Mouse (Mus musculus) lung, postnatal 10 days (tissue): ENCODE results near the gene Nhs.

ENCODE experiments used
- DNase-seq: peaks from one replicate; pipeline ENCODE4 v3.0.0; 2021

Nhs gene

DNA sequence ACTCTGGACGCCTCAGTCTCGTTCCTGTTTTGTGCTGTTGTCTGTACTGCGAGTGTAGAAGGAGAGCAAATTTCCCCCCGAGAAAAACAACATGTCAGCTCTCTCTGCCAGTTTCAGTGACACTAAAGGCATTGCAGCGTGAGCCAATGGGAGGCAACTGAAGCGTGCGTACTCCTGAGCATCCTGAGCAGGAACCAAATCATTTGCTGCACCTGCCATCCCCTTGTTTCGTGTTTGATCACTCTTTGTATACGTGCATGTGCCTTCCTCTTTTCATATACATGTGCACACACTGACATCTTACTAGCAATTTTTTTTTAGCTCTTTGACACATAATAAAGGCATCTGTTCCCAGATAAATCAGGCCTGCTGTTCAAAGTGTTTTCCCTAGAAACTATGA, 142.1 kb downstream of the Nhs start:
- DNase-seq: no peak

DNA sequence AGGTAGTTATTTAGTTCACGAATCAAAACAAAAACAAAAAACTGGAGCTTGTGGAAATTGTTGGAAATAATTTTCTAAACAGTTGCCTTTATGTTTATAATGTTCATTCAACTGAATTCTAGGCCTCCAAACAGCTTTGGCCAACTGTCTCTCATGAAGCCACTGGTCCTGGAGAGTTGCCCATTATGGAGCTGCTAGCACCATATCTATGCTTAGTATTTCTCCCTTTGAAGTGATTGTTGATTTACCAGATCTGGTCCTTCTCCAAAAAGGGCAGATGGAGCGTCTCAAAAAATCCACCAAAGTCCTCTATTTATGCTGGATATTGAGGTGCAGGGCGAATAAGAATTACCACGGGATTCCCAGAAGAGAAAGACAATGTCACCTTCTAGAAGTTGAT, 147.0 kb downstream of the Nhs start:
- DNase-seq: peak; percentile 22

DNA sequence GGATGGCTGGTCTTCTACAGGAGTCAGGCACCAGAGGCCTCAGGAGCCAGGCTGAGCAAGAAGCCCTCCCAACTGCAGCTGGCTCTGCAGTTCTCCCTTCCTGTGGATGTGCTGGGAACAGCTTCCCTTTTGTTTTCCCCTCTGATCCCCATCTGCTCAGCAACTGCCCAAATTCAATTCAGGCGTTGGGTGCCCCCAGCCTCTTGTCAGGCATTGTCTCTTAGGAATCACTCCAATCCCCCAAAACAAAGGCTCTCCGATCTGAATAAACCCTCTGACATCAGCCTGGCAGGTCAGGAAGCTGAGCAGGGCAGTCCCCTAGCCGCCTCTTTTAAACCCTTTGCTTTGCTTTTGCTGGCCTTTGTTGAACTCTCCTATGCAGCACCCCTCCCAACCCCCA, 149.7 kb downstream of the Nhs start:
- DNase-seq: no peak

DNA sequence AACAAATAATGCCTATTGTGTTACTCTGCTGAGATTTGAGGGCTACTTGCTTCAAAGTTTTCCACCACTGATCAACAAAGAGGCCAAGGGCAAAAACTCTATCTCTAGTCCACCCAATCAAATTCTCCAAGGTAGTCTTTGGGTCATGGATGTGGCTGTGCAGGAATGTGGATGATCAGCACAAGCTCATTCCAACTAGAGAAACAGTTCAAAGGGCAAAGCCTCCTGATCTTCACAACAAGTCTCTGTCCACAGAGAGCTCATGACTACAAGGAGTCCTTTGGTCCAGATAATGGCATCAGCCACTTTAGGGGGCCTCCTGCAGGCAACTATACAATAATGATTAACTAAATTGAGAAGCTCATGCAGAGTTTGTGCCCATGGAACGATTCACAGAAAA, 155.7 kb downstream of the Nhs start:
- DNase-seq: no peak

DNA sequence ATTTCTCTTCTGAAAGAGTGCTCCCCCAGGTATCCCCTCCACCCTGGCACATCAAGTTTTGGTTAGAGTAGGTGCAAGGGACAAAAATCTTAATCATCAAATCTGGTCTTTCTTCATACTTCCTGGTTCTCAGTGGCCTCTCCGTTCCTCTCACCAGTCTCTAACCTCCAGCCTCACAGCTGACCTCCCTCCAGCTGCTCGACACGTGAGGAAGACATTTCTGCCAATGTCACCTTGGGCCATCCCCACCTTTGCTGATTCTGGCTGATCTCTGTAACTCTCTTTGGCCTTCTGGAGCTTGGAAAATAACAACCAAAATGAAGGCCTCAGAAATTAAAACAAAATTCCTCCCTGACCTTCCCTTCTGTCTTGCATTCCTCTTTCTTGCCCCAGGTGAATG, 160.7 kb downstream of the Nhs start:
- no peak for DNase-seq

DNA sequence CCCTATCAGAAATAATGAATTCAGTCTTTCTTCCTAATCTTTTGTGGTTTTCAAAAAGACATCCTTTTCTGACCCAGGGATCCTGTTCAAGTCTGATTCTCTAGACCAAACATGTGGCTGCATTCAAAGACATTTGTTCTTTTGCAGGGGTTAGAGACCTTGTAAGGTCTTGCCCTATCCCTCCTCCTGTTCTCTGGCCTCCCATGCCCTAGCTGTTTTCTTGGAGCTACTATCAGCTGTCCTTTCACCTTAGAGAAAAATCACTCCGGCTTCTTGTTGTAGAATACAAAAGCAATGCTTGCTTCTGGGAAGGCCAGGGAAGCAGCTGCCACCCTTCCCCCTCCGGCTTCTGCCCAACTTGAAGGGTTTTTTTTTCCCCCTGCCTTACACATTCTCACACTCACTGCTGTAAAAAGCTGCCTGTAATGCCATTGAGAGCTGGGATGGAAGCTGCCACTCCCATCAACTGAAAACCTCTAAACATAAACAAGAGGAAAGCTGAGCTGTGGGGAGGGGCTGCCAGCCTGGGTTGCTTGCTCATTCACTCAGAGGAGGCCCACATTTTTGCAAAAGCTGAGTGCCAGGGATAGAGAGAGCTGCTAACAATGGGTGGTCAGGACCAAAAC, 162.2 kb downstream of the Nhs start:
- peak; percentile 21 for DNase-seq

DNA sequence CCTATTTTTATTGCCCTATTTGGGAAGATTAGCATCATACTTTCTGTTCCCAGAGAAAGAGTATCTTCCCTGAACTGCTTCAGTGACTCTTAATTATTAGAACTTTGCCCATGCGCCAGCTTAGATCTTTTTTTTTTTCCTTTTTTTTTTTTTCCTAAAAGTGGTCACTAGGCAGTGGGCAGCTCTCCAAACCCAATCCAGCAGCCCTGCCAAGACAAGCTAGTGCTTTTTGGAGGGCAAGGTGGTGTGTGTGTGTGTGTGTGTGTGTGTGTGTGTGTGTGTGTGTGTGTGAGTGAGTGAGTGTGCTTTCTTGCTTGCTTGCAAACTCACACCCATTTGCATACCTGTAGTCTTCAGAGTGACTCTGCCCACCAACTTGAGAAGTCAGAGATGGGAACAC, 169.4 kb downstream of the Nhs start:
- no peak for DNase-seq

DNA sequence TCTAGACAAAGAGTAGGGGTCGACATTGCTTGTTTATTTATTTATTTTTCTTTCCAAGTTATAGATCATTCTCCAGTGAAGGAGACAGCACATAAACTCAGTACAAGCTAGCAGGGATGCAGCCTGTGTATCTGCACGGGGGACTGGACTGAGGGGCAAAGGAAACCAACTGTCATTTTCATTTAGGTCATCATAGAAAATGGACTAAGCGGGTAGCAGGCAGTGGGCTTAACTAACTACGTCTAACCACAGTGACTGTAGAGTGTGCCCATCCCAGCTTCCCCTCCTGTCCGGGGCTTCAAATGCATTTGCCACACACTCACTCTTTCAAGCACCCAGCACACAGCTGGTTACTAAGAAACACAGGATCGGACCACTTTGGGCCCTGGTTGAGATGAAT, 174.6 kb downstream of the Nhs start:
- no peak for DNase-seq

DNA sequence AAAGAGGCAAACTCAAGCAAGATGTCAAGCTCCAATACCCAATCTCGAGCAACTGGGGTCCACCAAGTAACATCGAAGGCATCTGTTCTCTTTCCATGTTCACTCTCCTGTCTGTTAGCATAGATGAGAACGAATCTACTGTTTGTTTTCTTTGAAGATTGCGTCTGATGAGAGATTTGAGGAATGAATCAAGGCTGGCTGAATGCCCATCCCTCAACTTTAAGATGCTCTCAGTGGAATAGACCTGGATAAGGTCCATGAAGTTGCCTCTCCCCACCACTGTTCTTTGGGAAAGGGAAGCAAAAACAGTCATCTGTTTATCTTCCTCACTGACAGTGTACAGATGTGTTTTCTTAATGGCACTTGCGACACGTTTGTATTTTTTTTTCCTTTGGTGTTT, 178.1 kb downstream of the Nhs start:
- DNase-seq: peak; percentile 18

DNA sequence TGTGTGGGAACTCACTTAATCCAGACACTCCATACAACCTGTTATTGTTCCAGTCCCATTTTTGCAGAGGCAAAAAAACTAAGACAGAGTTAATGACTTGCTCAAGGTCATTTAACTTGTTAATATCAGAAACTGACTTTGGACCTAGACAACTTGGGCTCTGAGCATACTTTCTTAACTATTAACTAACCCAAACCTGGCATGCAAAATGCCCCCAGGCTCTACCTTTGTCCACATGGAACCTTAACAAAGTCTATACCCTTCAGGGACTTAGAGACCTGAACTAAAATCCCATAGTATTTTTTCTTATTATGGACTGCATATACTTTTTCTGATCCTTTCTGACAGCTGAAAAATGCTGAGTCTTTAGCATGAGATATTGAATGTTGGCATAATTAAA, 179.6 kb downstream of the Nhs start:
- DNase-seq: no peak

DNA sequence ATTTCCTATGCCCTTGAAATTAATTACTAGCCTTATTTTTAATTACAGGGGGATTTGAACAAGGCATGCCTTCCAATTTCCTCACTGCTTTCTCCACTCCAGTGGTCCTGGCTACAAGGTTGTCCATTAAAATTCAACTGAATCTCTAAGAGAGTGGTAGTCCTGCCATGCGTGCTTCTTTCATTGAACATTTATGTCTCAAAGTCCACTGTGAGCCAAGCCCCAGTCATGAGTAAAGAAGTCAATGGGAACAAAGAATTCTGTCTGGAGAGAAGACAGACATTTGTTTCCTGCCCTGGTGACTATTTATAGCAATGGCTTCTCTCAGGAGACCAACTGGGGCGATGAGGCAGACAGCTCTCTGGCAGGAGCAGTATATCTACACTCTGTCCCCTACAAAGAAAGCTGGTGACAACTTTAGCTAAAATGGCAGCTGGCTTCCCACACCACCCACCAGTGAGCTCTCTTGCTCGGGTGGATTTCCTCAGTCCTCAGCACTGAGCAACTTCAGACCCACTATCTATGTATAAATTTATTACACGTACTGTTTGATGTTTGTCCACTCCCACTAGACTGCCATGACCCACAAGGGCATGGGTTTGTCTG, 182.2 kb downstream of the Nhs start:
- no peak for DNase-seq

DNA sequence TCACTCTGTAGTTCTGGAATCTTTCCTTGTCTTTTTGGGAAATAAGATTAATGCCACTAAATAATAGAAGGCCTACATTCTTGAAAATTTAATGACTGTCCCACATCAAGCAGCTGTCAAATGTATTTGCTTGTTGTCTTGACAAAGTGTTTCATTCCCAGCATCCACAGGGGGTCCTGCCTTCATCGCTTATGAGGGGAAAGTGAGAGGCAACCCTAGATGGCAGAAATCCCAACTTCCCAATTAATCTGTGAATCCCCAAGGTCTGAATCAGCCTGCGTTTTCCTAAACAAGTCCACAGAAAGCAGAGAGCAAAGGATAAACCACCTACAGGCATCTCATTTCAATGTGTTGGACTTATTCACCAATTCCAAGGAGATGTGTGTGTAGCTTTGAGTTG, 183.2 kb downstream of the Nhs start:
- no peak for DNase-seq

DNA sequence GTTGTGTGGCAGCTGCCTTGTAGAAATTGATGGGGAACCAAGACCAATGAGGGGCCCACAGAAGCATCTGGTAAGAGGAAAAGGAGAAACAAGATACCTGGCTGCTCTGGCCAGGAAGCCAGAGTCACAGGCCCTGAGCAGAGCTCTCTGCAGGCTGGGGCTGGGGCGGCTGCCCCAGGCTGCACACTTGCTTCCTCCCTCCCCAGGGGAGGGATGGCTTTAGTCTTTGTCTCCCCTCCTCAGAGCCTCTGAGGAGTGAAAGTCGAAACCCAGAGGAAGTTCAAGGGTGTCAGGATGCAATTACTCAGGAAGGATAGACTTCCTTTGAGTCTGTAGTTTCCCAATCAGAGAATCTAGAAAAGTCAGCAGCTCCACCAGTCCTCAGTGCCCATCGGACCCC, 186.0 kb downstream of the Nhs start:
- no peak for DNase-seq

DNA sequence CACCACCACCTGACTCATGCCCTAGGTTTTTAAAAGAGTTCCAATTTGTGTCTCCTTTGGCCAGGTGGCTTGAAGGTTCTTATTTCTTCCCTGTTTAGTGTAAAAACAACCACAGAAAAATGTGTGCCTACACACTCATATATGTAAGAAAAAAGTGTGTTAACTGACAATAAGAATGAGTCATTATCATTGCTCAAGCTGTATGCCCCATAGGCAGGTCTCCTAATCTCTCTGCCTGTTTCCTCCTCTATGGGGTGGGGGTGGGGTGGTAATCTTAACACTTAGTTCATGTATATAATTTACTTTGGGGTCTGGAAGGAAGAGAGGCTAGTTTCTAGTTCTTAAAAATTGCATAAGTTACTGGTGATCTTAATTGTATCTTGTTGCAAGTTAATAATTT, 186.8 kb downstream of the Nhs start:
- DNase-seq: no peak

DNA sequence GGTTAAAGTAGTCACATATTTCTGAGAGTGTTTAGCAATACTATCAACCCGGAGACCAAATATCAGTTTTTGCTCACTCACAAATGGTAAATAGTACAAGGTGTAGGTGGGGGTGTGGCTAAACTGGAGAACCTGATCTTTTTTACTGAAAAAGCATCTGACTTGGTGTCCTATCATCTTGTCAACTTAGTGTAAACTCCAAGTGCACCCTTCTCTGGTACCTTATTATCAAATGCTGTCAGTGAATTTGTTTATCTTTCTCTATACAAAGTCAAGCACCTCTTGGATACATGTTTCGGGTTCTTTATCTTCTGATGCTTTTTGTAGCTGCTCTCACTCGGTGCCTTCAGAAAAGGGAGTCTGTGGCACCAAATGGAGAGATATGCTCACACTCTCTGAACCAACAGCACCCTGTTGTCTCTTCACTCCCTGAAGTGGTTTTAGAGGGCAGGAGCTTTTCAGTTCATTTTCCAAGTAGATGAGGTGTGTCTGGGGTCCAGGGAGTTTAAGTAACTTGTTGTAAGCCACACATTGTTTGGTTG, 187.5 kb downstream of the Nhs start:
- DNase-seq: no peak

DNA sequence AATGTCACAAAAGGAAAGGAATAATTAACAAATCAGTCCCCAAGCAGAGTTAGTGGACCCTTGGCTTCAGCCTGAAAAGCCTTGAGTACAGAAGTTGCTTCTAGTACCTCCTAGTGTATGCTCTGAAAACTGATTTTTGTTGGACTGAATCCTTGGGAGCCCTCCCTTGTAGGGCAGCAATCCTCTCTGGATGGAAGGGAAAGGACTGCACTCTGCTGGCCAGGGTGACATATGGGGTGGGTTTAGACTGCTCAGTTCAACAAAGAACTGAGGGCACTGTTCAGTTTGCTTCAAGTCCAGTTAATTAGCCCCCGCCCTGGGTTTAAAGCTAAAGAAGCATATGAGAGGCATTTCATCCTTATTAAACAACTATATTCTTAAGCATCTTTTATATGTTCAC, 188.4 kb downstream of the Nhs start:
- no peak for DNase-seq

DNA sequence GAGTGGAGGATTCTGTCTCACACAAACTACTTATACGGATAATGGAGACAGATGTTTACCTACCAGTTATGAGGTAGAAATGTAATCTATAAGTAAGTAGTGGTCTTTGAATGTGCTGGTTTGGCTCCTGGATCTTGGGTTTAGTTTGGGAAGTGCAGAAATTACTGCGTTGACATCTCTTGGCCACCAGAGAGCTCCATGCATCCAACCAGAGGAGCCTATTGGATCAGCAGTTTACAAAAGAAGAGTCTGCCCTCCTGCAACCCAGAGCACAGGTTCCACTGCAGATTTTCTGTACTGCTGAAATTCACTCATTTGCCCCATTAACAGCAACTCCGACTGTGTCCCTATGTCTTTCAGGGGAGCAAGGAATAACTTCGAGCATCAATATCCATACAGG, 191.8 kb downstream of the Nhs start:
- peak; percentile 9 for DNase-seq

DNA sequence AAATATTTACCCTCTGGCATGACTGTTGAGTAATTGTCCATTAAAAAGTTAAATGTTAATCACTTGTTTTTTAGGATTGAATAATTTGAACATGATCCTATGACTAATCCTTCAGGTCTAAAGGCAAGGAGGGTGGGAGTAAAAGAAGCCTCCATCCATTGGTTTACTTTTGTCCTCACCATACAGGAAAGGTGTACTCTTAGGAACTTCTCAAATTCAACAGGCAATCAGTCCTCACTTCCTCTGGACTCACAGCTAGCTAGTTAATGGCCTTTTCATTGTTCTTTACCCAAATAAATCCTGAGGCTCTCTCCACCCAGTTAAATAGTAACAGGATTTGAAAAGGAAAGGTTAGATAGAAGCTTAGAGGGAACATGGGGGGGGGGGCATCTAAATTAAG, 196.2 kb downstream of the Nhs start:
- DNase-seq: no peak

DNA sequence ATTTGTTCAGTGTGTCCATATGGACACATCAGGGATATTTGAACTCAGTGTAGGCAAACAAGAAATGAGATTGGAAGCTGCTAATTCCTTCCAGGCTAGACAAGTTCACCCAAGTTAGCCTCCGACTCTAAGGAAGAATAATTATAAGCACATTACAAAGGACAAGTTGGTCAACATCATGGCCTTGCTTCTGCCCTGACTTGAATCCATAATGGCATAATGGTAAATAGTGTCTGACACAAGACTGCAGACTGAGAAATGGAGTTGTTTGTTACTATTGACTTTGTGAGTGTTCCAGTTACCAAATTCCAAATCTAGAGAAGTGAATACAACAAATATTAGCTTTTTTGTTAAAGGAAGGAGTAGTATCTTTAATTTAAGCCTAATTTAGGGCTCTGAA, 196.7 kb downstream of the Nhs start:
- DNase-seq: no peak

DNA sequence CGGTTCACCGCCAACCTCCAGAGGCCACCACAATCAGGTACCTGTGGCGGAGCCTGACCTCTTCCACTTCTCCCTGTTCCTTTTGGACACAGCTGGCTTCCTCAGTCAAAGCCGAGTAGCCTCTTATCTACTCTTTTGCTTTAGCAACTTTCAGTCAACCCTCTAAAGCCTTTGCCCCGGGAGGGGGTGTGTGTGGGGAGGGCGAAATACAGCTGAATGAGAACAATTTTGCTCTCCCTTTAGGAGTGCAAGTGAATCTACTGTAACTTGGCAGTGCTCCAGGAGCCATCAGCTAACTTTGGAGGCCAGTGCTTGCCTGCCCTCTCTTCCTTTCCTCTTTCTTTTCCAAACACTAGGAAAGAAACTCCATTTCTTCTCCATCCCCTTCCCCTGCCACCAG, 197.8 kb downstream of the Nhs start:
- DNase-seq: peak; percentile 4

DNA sequence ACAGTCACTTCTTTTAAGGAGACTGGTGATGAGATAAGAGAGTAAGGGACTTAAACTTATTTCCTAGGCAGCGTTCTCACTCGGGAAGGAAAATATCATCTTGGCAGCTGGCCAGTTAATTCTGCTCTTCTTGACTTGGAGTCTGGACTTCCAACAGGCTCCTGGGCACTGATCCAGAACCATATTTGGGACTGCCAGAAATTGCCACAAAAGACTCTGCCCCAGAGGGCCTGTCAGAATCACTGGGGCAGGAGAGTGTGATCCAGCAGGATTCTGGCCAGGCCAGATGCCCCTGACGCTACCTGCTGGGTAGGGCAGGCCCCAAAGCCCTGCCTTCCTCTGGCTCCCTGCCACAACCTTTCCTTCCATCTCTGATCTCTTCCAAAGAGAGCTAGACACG, 198.4 kb downstream of the Nhs start:
- DNase-seq: peak; percentile 72

DNA sequence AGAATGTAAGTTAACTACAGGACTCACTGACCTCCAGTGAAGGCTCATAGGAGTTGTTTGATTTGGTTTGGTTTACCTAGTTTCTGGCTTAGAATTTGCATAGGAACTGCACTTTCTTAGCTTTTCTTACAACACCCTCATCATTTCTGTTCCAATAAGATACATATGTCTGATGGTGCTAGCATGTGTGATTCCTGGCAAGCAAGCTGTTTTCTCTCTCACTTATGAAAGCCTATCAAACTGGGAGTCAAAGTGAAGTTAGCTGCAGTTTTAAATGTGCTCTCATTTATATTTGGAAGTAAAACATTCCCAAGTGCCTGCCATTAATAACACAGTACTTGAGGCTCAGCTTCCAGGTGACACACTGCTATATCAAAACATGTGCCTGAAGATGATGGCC, 207.2 kb downstream of the Nhs start:
- no peak for DNase-seq

DNA sequence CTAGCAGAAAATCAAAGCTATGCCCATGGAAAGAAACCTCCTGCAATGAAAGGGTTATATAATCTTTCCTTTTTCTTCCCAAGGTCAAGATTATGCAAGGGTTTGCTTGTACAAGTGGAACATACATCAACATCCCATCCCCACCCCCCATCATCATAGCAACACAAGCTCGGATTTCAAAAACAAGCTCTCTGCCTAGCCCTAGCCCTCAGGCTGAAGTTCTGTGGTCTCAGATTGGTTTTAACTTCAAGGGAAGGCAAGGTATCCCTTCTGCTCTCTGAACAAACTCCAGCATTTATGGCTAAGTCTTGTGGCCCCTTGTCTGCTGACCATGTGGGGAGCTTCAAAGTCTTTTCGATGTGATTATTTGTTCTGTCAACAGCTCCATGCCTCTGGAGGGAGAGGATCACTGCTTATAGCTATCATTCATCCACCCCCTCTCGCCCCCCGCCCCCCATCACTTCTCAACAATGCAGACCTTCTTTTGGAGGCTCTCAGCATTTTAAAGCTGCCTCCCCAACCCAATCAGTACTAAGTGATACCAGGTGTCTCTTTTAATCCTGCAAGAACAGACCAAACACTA, 216.3 kb downstream of the Nhs start:
- DNase-seq: no peak

DNA sequence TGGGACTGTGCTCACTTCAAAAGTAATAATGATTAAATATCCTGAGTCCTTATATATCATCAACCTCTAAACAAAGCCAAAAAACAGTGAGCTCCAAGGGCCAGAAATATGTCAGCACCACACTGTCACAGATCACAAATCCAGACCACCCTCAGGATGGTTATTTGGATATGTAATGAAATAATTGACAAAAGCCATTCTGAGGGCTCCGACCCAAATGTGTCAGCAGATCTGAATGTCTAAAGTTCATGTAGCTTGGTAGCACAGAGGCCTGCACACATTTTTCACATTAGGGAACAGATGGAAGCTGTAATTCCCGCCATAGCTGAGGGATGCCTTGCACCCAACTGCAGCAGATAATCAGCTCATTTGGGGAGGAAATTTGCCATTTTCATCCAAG, 218.8 kb downstream of the Nhs start:
- peak; percentile 52 for DNase-seq

DNA sequence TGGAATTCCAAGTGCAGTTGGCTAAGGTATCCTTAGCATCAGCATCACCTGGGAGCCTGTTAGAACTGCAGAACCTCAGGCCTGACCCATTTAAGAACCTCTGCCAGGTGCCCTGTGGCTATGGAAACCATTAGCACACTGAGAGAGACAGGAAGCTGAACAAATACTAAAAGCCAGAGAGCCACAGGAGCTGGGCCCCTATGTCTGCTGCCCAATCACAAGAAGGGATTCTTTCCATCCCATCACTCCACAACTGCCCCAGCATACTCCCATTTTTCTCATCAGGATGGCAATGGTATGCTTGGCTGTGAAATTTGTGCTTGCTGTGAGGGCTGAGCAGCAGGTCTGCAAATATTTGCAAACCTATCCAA, 232.9 kb downstream of the Nhs start:
- DNase-seq: no peak
